Mouse (Mus musculus) hindbrain, embryonic 11.5 days (tissue): ENCODE measurements at regions not wholly inside any gene's neighbourhood (a gene's known extent, or its start where the extent isn't known, plus 50 kb on each side); places are given as distances from the start of the nearest gene placed in this dataset.

Experiments
- ATAC-seq: fragments of 200-750 bp; cut with Nextera tagmentation; 2 replicates; pipeline ENCODE4 v1.8.0; 2017; ENCODE audit warnings: mild to moderate bottlenecking, moderate TSS enrichment, moderate library complexity; ENCODE audit not compliant: low FRiP score
- DNase-seq: peaks from one replicate; pipeline ENCODE4 v3.0.0-alpha.2; 2015; ENCODE audit warnings: low spot score
- H3K27ac ChIP-seq: fragments of 300-500 bp; sonication (generic); 2 replicates; pipeline ENCODE4 v1.5.1; 2014; ENCODE audit warnings: mild to moderate bottlenecking, low read depth, low read length
- H3K27me3 ChIP-seq: fragments of 300-500 bp; sonication (generic); 2 replicates; pipeline ENCODE4 v1.6.1; 2014; ENCODE audit warnings: mild to moderate bottlenecking, low read length, moderate library complexity, mixed read lengths; ENCODE audit not compliant: control insufficient read depth, insufficient read depth
- H3K36me3 ChIP-seq: fragments of 300-500 bp; sonication (generic); 2 replicates; pipeline ENCODE4 v1.6.1; 2014; ENCODE audit warnings: mild to moderate bottlenecking, low read length, moderate library complexity, mixed read lengths; ENCODE audit not compliant: control insufficient read depth, insufficient read depth
- H3K4me1 ChIP-seq: fragments of 300-500 bp; sonication (generic); replicated peaks from 2 replicates; pipeline ENCODE4 v1.6.1; 2014; ENCODE audit warnings: low read length, mixed read lengths; ENCODE audit not compliant: control insufficient read depth, insufficient read depth
- H3K4me2 ChIP-seq: fragments of 300-500 bp; sonication (generic); replicated peaks from 2 replicates; pipeline ENCODE4 v1.6.1; 2014; ENCODE audit warnings: mild to moderate bottlenecking, low read depth, low read length
- H3K4me3 ChIP-seq: fragments of 300-500 bp; sonication (generic); 2 replicates; pipeline ENCODE4 v1.5.1; 2014; ENCODE audit warnings: low read depth, low read length
- H3K9ac ChIP-seq: fragments of 300-500 bp; sonication (generic); 2 replicates; pipeline ENCODE4 v1.6.1; 2014; ENCODE audit warnings: low read depth, low read length
- H3K9me3 ChIP-seq: fragments of 300-500 bp; sonication (generic); 2 replicates; pipeline ENCODE4 v1.6.1; 2016; ENCODE audit warnings: low read length; ENCODE audit not compliant: control insufficient read depth
- WGBS: fragments of 180-500 bp; shearing (Covaris S2); extraction: QIAGEN DNeasy Blood & Tissue Kit; methylation state at CpG from one replicate; pipeline ENCODE4 v1.1.7; 2014; 5-methylcytosine and 5-hydroxymethylcytosine counted together

DNA sequence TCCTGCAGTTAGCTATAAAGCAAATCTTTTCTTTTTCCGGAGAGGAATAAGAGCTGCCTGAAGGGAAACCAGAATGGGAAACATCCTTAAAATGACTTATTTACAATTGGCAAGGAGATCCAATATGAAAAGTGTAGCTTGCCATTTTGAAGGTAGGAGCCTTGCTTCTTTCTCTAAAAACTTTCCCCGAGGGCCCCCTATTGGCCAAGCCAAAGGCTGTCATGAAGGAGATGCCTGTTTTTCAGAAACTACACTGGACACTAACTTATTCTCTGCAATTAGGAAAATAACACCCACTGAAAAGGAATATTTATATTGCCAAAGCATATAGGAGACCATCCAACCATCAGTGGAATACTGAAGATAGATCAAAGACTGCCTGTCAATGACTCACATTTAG lies 312.8 kb upstream of the Thrb start:
- Histone ChIP-seq H3K4me2 (no peak overlapping the region), H3K4me3 (no peak overlapping the region), H3K9ac (no peak overlapping the region), H3K27ac (no peak overlapping the region), H3K4me1 (no peaks in the 10 kb centered on the region), H3K27me3 (no peaks in the 10 kb centered on the region), H3K36me3 (no peaks in the 10 kb centered on the region), H3K9me3 (no peaks in the 10 kb centered on the region)
- WGBS: 80% methylated on average over 2 of the region's 2 CpGs
- no peak for ATAC-seq
- DNase-seq: no peak

DNA sequence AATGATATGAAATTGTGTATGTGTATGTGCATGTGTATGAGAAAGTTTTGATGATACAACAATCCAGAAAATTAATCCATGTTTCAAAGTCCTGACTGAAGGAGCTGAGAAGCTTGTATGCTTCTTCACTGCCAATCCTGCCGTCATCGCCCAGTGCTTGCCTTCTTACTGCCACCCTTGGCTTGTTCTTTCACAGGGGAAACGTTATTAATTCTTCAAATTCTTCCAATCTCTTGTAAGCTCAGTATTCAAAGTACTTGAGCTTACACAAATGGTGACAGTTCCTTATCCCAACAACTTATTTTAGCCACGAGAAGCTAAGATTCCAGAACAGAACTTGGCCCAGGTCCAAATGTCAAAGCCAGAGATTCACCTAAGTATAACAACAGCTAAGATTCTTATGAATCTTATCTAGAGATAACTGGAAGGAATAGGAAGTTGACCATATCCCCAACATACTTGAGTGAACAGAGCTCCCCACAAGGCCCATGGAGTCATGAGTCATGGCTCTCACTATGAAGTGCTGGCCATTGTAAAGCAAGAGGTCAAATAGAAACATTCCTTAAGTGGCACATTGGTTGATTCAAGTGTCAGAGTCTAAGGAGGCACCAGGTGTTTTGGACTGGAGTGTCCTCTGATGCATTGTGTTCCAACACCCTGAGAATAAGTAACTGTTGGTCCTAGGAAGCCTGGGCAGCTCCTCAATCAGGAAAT lies 307.6 kb upstream of the Thrb start:
- ATAC-seq (no peak), DNase-seq (no peak)
- 79% methylated on average over 4 of the region's 4 CpGs for WGBS
- Histone ChIP-seq H3K36me3 (no peaks in the 10 kb centered on the region), H3K27me3 (no peaks in the 10 kb centered on the region), H3K9ac (no peak overlapping the region), H3K4me3 (no peak overlapping the region), H3K27ac (no peak overlapping the region), H3K4me2 (no peak overlapping the region), H3K4me1 (no peaks in the 10 kb centered on the region), H3K9me3 (no peaks in the 10 kb centered on the region)

DNA sequence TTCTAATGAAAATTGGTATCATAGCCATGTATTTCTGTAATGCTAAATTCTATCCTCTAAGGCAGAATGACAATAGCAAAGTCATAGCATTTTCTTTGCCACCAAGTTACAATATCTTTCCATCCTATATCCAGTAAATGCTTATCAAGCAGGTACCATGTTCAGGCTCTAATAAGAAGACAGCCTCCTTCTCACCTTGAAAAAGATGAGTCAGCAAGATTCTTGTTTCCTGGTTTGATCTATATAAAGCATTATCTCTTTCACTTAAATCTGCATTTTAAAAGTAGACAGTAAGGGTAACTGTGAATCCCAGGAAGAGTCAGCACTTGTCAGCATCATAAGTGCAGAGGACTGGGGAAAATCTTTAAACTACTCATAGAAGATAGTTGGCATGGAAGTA lies 298.2 kb upstream of the Thrb start:
- Histone ChIP-seq H3K27ac (no peak overlapping the region), H3K36me3 (no peaks in the 10 kb centered on the region), H3K4me3 (no peak overlapping the region), H3K27me3 (no peaks in the 10 kb centered on the region), H3K4me2 (no peak overlapping the region), H3K9ac (no peak overlapping the region), H3K9me3 (no peaks in the 10 kb centered on the region), H3K4me1 (no peaks in the 10 kb centered on the region)
- ATAC-seq: no peak
- DNase-seq: no peak

DNA sequence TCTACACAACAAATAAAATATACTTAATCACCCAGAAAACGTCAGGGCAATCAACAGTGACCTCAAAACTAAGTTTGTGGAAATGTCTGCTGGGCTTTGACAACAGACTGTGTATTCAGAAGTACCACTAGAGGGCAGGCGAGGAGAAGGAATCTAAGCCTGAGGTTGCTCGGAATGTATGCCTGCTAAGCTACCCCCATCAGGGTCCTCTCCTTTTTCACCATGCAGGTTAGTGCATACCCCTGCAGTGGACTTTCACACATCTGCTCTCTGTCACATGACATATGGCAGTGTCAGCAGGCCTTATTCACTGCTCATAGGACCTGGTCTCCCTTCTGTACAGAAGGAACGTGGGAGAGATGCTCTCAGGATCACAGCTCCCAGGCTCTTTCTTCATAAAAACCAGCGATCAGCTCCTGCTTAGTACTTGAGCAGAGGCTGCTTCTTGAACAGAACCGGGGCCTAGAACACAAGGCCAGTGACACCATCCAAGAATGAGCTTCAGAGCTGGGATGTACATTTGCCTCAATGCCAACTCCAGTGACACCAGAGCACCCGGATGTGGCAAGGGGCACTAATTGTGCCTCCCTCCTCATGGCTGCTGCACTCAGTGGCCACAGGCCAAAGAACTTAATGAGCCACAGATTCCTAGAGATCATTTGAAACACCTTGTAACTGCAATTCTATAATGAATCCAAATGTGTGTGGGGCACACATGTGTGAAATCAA lies 257.1 kb upstream of the Thrb start:
- Histone ChIP-seq H3K4me2 (no peak overlapping the region), H3K27ac (no peak overlapping the region), H3K9ac (no peak overlapping the region), H3K27me3 (no peaks in the 10 kb centered on the region), H3K9me3 (no peaks in the 10 kb centered on the region), H3K36me3 (no peaks in the 10 kb centered on the region), H3K4me1 (no peaks in the 10 kb centered on the region), H3K4me3 (no peak overlapping the region)
- DNase-seq: peak; percentile 74
- 43% methylated on average over 7 of the region's 7 CpGs for WGBS
- peak; percentile 80 for ATAC-seq

DNA sequence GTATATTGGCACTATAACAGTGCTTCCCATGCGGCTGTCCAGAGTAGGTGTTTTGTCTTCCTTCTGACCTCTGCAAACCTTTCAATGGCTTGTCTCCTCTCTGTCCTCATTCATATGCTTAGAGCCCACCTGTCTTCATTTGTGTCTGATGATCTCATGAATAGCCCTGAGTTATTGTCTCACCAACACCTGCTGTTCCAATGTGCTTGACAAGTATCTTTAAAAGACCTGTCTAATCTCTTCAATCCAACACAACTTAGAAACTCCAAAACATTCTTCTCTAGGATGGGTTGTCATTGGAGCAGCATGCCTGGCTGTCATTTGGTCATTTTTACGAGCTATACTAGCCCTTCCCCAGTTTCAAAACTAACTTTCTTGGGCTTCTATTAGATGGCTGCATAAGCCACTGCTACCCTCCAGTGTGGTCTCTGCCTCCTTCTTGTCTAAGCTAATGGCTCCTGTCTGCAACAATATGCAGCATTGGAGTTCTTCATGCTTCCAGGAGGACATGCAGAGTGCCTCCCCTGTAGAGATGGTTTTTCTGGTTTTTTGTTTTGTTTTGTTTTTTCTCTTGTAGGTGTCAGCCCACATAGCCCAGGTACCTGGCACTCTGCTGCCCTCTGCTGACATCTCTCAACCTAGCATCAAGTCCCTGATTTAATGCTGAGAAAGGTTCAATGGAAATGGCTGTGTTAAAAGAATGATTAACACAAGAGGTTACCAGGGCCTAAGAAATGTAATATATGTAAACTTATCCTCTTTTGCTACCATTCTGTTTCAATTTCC lies 254.3 kb upstream of the Thrb start:
- Histone ChIP-seq H3K27me3 (no peaks in the 10 kb centered on the region), H3K27ac (no peak overlapping the region), H3K36me3 (no peaks in the 10 kb centered on the region), H3K4me2 (no peak overlapping the region), H3K9me3 (no peaks in the 10 kb centered on the region), H3K4me3 (no peak overlapping the region), H3K4me1 (no peaks in the 10 kb centered on the region), H3K9ac (no peak overlapping the region)
- 66% methylated on average over 2 of the region's 2 CpGs for WGBS
- peak; percentile 71 for DNase-seq
- peak; percentile 46; the same call in 1 of the 2 replicates for ATAC-seq

DNA sequence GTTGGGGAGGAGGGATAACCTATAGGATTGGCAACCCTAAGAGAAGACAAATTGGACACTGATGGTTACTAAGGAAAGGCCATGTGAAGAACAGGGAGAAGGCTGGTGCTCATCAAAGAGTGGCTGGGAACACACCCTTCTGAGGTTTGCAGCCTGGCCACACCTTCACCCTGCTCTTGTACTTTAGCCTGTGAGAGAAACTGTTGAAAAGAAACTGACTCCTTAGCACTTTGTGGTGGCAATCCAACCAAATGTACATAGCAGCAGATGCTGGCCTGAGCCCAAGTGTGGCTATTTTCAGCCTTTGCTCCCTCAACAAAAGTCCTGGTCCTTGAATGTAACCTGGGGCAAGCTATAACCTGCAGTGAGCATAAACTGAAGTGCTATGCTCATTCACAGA lies 253.2 kb upstream of the Thrb start:
- no peak overlapping the region for H3K9ac ChIP-seq
- no peaks in the 10 kb centered on the region for H3K27me3 ChIP-seq
- no peaks in the 10 kb centered on the region for H3K36me3 ChIP-seq
- H3K9me3 ChIP-seq: no peaks in the 10 kb centered on the region
- DNase-seq (no peak), ATAC-seq (no peak)
- H3K4me1 ChIP-seq: no peaks in the 10 kb centered on the region
- no peak overlapping the region for H3K4me2 ChIP-seq
- H3K27ac ChIP-seq: no peak overlapping the region
- no peak overlapping the region for H3K4me3 ChIP-seq

DNA sequence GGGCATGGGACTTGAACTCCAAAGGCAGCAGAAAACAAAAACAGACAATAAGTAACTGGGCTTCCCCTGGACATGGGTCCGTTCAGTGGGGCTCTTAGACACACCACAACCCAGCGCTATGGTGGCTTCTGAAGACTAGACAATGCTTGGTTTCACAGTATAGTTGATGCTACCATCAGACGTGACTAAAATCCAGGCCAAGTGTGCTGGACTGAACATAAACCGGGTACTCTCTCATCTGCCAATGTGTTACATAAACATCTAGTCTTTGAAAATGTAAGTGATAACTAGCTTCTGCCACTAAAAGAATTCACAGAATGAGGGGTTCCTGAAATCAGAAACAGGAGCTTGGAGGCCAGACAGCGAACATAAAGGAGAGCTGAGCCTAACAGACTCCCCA lies 251.7 kb upstream of the Thrb start:
- Histone ChIP-seq H3K4me3 (no peak overlapping the region), H3K27me3 (no peaks in the 10 kb centered on the region), H3K27ac (no peak overlapping the region), H3K4me1 (no peaks in the 10 kb centered on the region), H3K4me2 (no peak overlapping the region), H3K36me3 (no peaks in the 10 kb centered on the region), H3K9me3 (no peaks in the 10 kb centered on the region), H3K9ac (no peak overlapping the region)
- ATAC-seq (no peak), DNase-seq (no peak)
- 82% methylated on average over 5 of the region's 5 CpGs for whole genome bisulfite sequencing

DNA sequence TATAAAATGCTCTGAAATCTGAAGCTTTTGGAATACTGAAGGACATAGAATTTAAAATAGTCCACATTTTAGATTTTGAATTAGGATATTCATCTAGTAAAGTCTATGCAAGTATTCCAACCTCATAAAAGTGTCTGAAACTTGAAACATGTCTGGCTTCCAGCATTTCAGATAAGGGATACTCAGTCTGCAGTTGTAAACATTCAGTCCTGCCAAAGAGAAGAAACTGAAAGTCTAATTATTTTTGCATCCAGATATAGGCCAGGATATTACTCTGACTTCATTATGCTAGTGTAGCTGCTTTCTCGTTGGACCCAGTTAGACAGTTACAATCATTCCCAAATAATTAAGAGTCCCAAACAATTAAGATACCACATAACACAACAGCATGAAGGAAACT lies 251.2 kb upstream of the Thrb start:
- Histone ChIP-seq H3K4me1 (no peaks in the 10 kb centered on the region), H3K9me3 (no peaks in the 10 kb centered on the region), H3K36me3 (no peaks in the 10 kb centered on the region), H3K4me3 (no peak overlapping the region), H3K9ac (no peak overlapping the region), H3K4me2 (no peak overlapping the region), H3K27ac (no peak overlapping the region), H3K27me3 (no peaks in the 10 kb centered on the region)
- DNase-seq: no peak
- 79% methylated on average over 1 of the region's 1 CpGs for WGBS
- no peak for ATAC-seq
